ENCODE assay signal across 8 mouse cellular contexts in genomic region chr16:5013054-5013838, GRCm38 (mm10). TPM values are rescaled to one million over a fixed set of nuclear protein-coding genes. Genes with fewer than 3 reads are reported as not detected.
A peak's percentile ranks its signal among the peaks of the same experiment; 100 is the strongest.
DNase-seq lines count a peak whose midpoint lies in the region; ATAC-seq and TF ChIP-seq lines count a peak whose summit lies in the region.

Gene Rogdi (minus strand): TSS chr16:5013553.

- peak; percentile 26; the same call in 1 of the 2 replicates for TF ChIP-seq CTCF in kidney, postnatal 0 days (IDR thresholded peaks at IDR 0.05; ENCODE audit: low read depth)

- peak; percentile 97 for DNase-seq in CD4-positive helper T cell, adult 2 months (ENCODE audit: low read depth, low spot score)
- DNase-seq in brain, embryonic 18.5 days (ENCODE audit: low read depth, low spot score): peak; percentile 98
- peak; percentile 100 for DNase-seq in kidney, postnatal 0 days (ENCODE audit: low spot score)
- DNase-seq in liver, embryonic 11.5 days (ENCODE audit: low spot score): peak; percentile 95
- peak; percentile 97 for DNase-seq in naive thymus-derived CD4-positive, alpha-beta T cell, adult 2 months (ENCODE audit: low read depth)

- under 1% methylated on average over 55 of the region's 63 CpGs for WGBS in heart, embryonic 12.5 days
- under 1% methylated on average over 63 of the region's 63 CpGs for WGBS in kidney, postnatal 0 days
- 1% methylated on average over 62 of the region's 63 CpGs for WGBS in liver, embryonic 11.5 days
- 1% methylated on average over 62 of the region's 63 CpGs for WGBS in stomach, embryonic 14.5 days

- peak within 1 kb of the TSS; percentile 89 for H3K4me2 ChIP-seq in heart, embryonic 12.5 days
- peak within 1 kb of the TSS; percentile 87 for H3K4me2 ChIP-seq in kidney, postnatal 0 days (ENCODE audit: low read length)
- peak within 1 kb of the TSS; percentile 98 for H3K4me2 ChIP-seq in liver, embryonic 11.5 days
- peak within 1 kb of the TSS; percentile 78 for H3K4me2 ChIP-seq in stomach, embryonic 14.5 days (replicated peaks; ENCODE audit: low read depth, low read length)

- H3K9ac ChIP-seq in heart, embryonic 12.5 days: peak within 1 kb of the TSS; percentile 83
- peak within 1 kb of the TSS; percentile 68 for H3K9ac ChIP-seq in kidney, postnatal 0 days (ENCODE audit: low read depth, low read length)
- H3K9ac ChIP-seq in liver, embryonic 11.5 days (ENCODE audit: low read depth, low read length): peak within 1 kb of the TSS; percentile 63
- peak within 1 kb of the TSS; percentile 45 for H3K9ac ChIP-seq in stomach, embryonic 14.5 days (replicated peaks; ENCODE audit: low read depth, low read length)

- peak; percentile 98 for ATAC-seq in erythroid progenitor cell, adult 5-6 weeks (replicated peaks; ENCODE audit: low FRiP score, poor library complexity, severe bottlenecking)
- peak; percentile 97 for ATAC-seq in heart, embryonic 12.5 days (ENCODE audit: insufficient number of reproducible peaks, low FRiP score)
- peak; percentile 98 for ATAC-seq in kidney, postnatal 0 days (replicated peaks; ENCODE audit: low FRiP score, low read depth)
- ATAC-seq in liver, embryonic 11.5 days (replicated peaks; ENCODE audit: low FRiP score): peak; percentile 91
- peak; percentile 99 for ATAC-seq in stomach, embryonic 14.5 days (ENCODE audit: insufficient number of reproducible peaks, insufficient read depth, low FRiP score, low read depth)

- 0 out of 2 replicates have a peak within 1 kb of the TSS, but pooled peaks have one; percentile 21 for H3K27ac ChIP-seq in heart, embryonic 12.5 days (ENCODE audit: poor library complexity, severe bottlenecking)
- peak within 1 kb of the TSS; percentile 73 for H3K27ac ChIP-seq in kidney, postnatal 0 days
- H3K27ac ChIP-seq in liver, embryonic 11.5 days (ENCODE audit: low read depth, low read length): peak within 1 kb of the TSS; percentile 2; the same call in 1 of the 2 replicates
- H3K27ac ChIP-seq in stomach, embryonic 14.5 days (ENCODE audit: low read length): no peak within 1 kb of the TSS

- peak within 1 kb of the TSS; percentile 73 for H3K4me3 ChIP-seq in heart, embryonic 12.5 days
- H3K4me3 ChIP-seq in kidney, postnatal 0 days (replicated peaks; ENCODE audit: low read depth, low read length): peak within 1 kb of the TSS; percentile 75
- H3K4me3 ChIP-seq in liver, embryonic 11.5 days (ENCODE audit: low read depth, low read length): peak within 1 kb of the TSS; percentile 66
- H3K4me3 ChIP-seq in stomach, embryonic 14.5 days (ENCODE audit: low read depth, low read length): peak within 1 kb of the TSS; percentile 62

- H3K9me3 ChIP-seq in heart, embryonic 12.5 days (replicated peaks): no peaks in the 10 kb centered on the region
- no peaks in the 10 kb centered on the region for H3K9me3 ChIP-seq in kidney, postnatal 0 days (replicated peaks; ENCODE audit: low read length)
- H3K9me3 ChIP-seq in liver, embryonic 11.5 days (ENCODE audit: control insufficient read depth, low read length): no peaks in the 10 kb centered on the region
- no peaks in the 10 kb centered on the region for H3K9me3 ChIP-seq in stomach, embryonic 14.5 days (ENCODE audit: control insufficient read depth, low read depth, low read length)

- peaks cover 15% of the 10 kb centered on the region for H3K4me1 ChIP-seq in heart, embryonic 12.5 days (replicated peaks)
- H3K4me1 ChIP-seq in kidney, postnatal 0 days (replicated peaks; ENCODE audit: insufficient read depth, low read length): peaks cover 8% of the 10 kb centered on the region
- peaks cover 17% of the 10 kb centered on the region for H3K4me1 ChIP-seq in liver, embryonic 11.5 days (replicated peaks; ENCODE audit: control insufficient read depth, insufficient read depth, low read length)
- 0 out of 2 replicates have a peak, but pooled peaks cover 3% of the 10 kb centered on the region for H3K4me1 ChIP-seq in stomach, embryonic 14.5 days (ENCODE audit: control insufficient read depth, insufficient read depth, low read length)

- peaks cover 53% of the 10 kb centered on the region for H3K36me3 ChIP-seq in heart, embryonic 12.5 days
- peaks cover 33% of the 10 kb centered on the region for H3K36me3 ChIP-seq in kidney, postnatal 0 days (ENCODE audit: insufficient read depth, low read length)
- peaks cover 18% of the 10 kb centered on the region for H3K36me3 ChIP-seq in liver, embryonic 11.5 days (ENCODE audit: control insufficient read depth, insufficient read depth, low read length)
- peaks cover 36% of the 10 kb centered on the region for H3K36me3 ChIP-seq in stomach, embryonic 14.5 days (ENCODE audit: control insufficient read depth, insufficient read depth, low read length)

- H3K27me3 ChIP-seq in heart, embryonic 12.5 days (replicated peaks): no peaks in the 10 kb centered on the region
- H3K27me3 ChIP-seq in kidney, postnatal 0 days (ENCODE audit: insufficient read depth, low read length): no peaks in the 10 kb centered on the region
- H3K27me3 ChIP-seq in liver, embryonic 11.5 days (replicated peaks; ENCODE audit: control insufficient read depth, insufficient read depth, low read length): no peaks in the 10 kb centered on the region
- H3K27me3 ChIP-seq in stomach, embryonic 14.5 days (ENCODE audit: control insufficient read depth, insufficient read depth, low read length): no peaks in the 10 kb centered on the region

RNA-seq across cellular contexts. Expression of gene Rogdi, which starts in this region (rescaled TPM):
- total RNA-seq in erythroid progenitor cell, adult 5-6 weeks (2015; ENCODE audit: low replicate concordance): 13.0 and 19.7 TPM in 2 replicates
- 4.9 and 10.9 TPM in 2 replicates for total RNA-seq in erythroid progenitor cell, adult 5-6 weeks (2017; ENCODE audit: low replicate concordance)
- 44.1 and 48.3 TPM in 2 replicates for polyA plus RNA-seq in heart, embryonic 12.5 days (2016; fragmentation: Nextera tagmentation; extraction: Ambion mirVana)
- 90.7 and 106 TPM in 2 replicates for polyA plus RNA-seq in kidney, postnatal 0 days (2015; fragmentation: Nextera tagmentation; extraction: Ambion mirVana)
- 65.2 and 65.9 TPM in 2 replicates for polyA plus RNA-seq in liver, embryonic 11.5 days (2014; fragmentation: Nextera tagmentation; extraction: Ambion mirVana)
- 52.3 and 61.9 TPM in 2 replicates for polyA plus RNA-seq in stomach, embryonic 14.5 days (2014; fragmentation: Nextera tagmentation; extraction: Ambion mirVana)
